Mouse (Mus musculus) embryonic fibroblast, embryonic 13.5 days (primary cell): ENCODE data around the gene Pla2g15.

ENCODE experiments used
- CTCF ChIP-seq: IDR thresholded peaks from 2 replicates; pipeline ENCODE4 v1.5.1; 2011; ENCODE audit warnings: mild to moderate bottlenecking, control low read depth, low read length, moderate library complexity, borderline replicate concordance; ENCODE audit not compliant: insufficient read depth
- POLR2A ChIP-seq: IDR thresholded peaks from 2 replicates; pipeline ENCODE4 v1.6.1; 2011; ENCODE audit warnings: low read depth, mild to moderate bottlenecking, control low read depth, low read length, moderate library complexity

DNA sequence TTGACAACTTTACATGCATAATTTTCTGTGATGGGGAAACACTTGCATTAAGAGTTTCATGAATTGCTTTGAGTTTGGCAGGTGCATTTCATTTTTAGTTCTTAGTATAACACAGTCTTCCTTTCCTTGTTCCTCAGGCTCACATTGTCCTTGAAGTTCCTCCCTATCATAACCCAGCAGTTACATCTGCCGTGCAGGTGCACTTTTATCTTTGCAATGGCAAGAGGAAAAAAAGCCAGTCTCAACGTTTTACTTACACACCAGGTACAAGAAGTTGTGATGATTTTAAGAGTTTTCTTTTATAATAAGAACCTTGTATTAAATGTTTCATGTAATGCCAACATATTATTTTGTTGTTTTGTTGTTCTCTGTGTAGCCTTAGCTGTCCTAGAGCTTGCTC lies 46.3 kb upstream of the Pla2g15 start:
- no peak for TF ChIP-seq CTCF
- TF ChIP-seq POLR2A = no peak
